Mouse (Mus musculus) heart, postnatal 0 days (tissue): Measurements from ENCODE around the gene Haus7.

Experiments
- CTCF ChIP-seq: IDR thresholded peaks from 2 replicates; pipeline ENCODE4 v1.5.1; 2016; ENCODE audit warnings: antibody characterized with exemption, control low read depth, low read depth
- EP300 ChIP-seq: IDR thresholded peaks from 2 replicates; pipeline ENCODE4 v1.6.1; 2016; ENCODE audit warnings: antibody characterized with exemption, low read depth

GRCm38 (mm10) chrX:73396446-73396845 is 62.4 kb downstream of the Haus7 start:
- TF ChIP-seq CTCF (no peak), EP300 (no peak)
